Mouse (Mus musculus) brain, embryonic 14.5 days (tissue): ENCODE measurements around the gene Pkp1.
A peak's percentile ranks its signal among the peaks of the same experiment; 100 is the strongest.

Source experiments
- CTCF ChIP-seq: fragments of 200-500 bp; IDR thresholded peaks from 2 replicates; pipeline ENCODE4 v1.5.1; 2012; ENCODE audit warnings: inconsistent platforms, mild to moderate bottlenecking, moderate library complexity, borderline replicate concordance; ENCODE audit not compliant: insufficient read depth, insufficient read length; ENCODE audit errors: extremely low read depth
- POLR2A ChIP-seq: fragments of 200-500 bp; IDR thresholded peaks from 2 replicates; pipeline ENCODE4 v1.6.1; 2012; ENCODE audit warnings: mild to moderate bottlenecking, inconsistent platforms, borderline replicate concordance; ENCODE audit not compliant: poor library complexity, insufficient read depth, insufficient read length, severe bottlenecking; ENCODE audit errors: extremely low read depth

GRCm38 (mm10) chr1:135945711-135946110 lies 26.7 kb upstream of the Pkp1 start:
- TF ChIP-seq POLR2A (no peak), CTCF (peak; percentile 79)
